Mouse (Mus musculus) C2C12 (cell line): ENCODE measurements around the gene Inpp5k. TPM values are rescaled to one million over a fixed set of nuclear protein-coding genes. Genes with fewer than 3 reads are reported as not detected.

ENCODE experiments used
- H3K27me3 ChIP-seq: one replicate; pipeline ENCODE4 v1.6.1; 2011; ENCODE audit not compliant: control insufficient read depth, insufficient read depth, insufficient read length
- H3K36me3 ChIP-seq: one replicate; pipeline ENCODE4 v1.6.1; 2011; ENCODE audit not compliant: control insufficient read depth, insufficient read depth
- H3K4me3 ChIP-seq: one replicate; pipeline ENCODE4 v1.5.1; 2011; ENCODE audit warnings: mild to moderate bottlenecking, control low read depth; ENCODE audit not compliant: poor library complexity, insufficient read depth, severe bottlenecking
- H3K79me2 ChIP-seq: one replicate; pipeline ENCODE4 v1.6.1; 2011; ENCODE audit not compliant: control insufficient read depth, insufficient read depth
- H3K79me3 ChIP-seq: one replicate; pipeline ENCODE4 v1.6.1; 2011; ENCODE audit warnings: low read depth, control low read depth
- H3ac ChIP-seq: one replicate; pipeline ENCODE3; 2011; ENCODE audit warnings: low read depth; ENCODE audit not compliant: control insufficient read depth, insufficient read length
- CEBPB ChIP-seq: IDR thresholded peaks from one replicate; pipeline ENCODE4 v1.6.1; 2011; ENCODE audit warnings: low read depth, mild to moderate bottlenecking, control low read depth, moderate library complexity
- CTCF ChIP-seq: IDR thresholded peaks from one replicate; pipeline ENCODE4 v1.5.1; 2011; ENCODE audit not compliant: control insufficient read depth, insufficient read depth, insufficient read length
- FOSL1 ChIP-seq: IDR thresholded peaks from one replicate; pipeline ENCODE4 v1.8.0; 2011; ENCODE audit warnings: mild to moderate bottlenecking, low read length; ENCODE audit not compliant: poor library complexity, insufficient read depth, severe bottlenecking
- MAX ChIP-seq: IDR thresholded peaks from one replicate; pipeline ENCODE4 v1.6.1; 2011; ENCODE audit warnings: mild to moderate bottlenecking, control low read depth
- MYOD1 ChIP-seq: IDR thresholded peaks from one replicate; pipeline ENCODE4 v1.6.1; 2011; ENCODE audit warnings: low read depth; ENCODE audit not compliant: control insufficient read depth, insufficient read length
- MYOG ChIP-seq: IDR thresholded peaks from one replicate; pipeline ENCODE4 v1.6.1; 2011; ENCODE audit not compliant: control insufficient read depth, insufficient read length; ENCODE audit errors: extremely low read depth
- USF1 ChIP-seq: IDR thresholded peaks from one replicate; pipeline ENCODE4 v1.6.1; 2011; ENCODE audit warnings: low read depth, mild to moderate bottlenecking, control low read depth, moderate library complexity
- polyA plus RNA-seq: library from polyadenylated mRNA; unstranded; fragments of >200 nt; fragmentation: generic; extraction: Trizol; gene quantifications from one replicate; pipeline ENCODE4 v1.2.1, GENCODE M21; 2012; ENCODE audit warnings: missing spikeins

The Inpp5k gene
- polyA plus RNA-seq, 1 experiment: 8.9 TPM

DNA sequence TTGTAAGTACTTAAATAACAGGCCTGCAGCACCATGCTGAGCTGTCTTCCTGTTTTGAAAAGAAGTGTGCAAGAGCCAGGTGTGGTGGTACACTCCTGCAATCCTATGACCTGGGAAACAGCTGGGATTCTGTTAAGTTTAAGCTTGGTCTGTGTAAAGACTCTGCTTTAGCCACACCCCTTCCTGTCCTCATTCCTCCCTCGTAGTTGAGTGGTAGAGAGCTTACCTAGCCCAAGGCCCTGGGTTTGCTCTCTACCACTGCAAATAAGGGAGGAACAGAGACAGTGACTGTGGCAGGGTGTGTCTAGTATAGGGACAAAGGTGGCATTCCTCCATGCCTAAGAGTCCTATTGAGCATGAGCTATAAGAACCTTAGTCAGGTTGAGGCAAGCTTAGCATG is 25.5 kb upstream of the Inpp5k start:
- H3K27me3 ChIP-seq: no peaks in the 10 kb centered on the region
- H3ac ChIP-seq: no peak overlapping the region
- no peak for TF ChIP-seq USF1
- no peak for TF ChIP-seq FOSL1
- TF ChIP-seq CTCF: no peak
- TF ChIP-seq MYOD1: no peak
- no peak for TF ChIP-seq MAX
- no peak for TF ChIP-seq MYOG
- no peak for TF ChIP-seq CEBPB
- H3K79me3 ChIP-seq: peaks cover 1% of the 10 kb centered on the region
- H3K36me3 ChIP-seq: peaks cover 80% of the 10 kb centered on the region
- H3K79me2 ChIP-seq: no peaks in the 10 kb centered on the region
- H3K4me3 ChIP-seq: no peak overlapping the region

- Histone ChIP-seq H3K4me3 (no peak overlapping the region), H3ac (no peak overlapping the region), H3K36me3 (peaks cover 78% of the 10 kb centered on the region), H3K27me3 (no peaks in the 10 kb centered on the region), H3K79me2 (no peaks in the 10 kb centered on the region), H3K79me3 (peaks cover 1% of the 10 kb centered on the region)
- no peak for TF ChIP-seq MYOG
- no peak for TF ChIP-seq CTCF
- no peak for TF ChIP-seq FOSL1
- no peak for TF ChIP-seq CEBPB
- no peak for TF ChIP-seq USF1
- TF ChIP-seq MAX: no peak
- TF ChIP-seq MYOD1: no peak
These were observed 22.0 kb upstream of the Inpp5k start for GRCm38 (mm10) chr11:75608776-75609175.

GRCm38 (mm10) chr11:75610021-75610420 is 20.8 kb upstream of the Inpp5k start:
- Histone ChIP-seq H3K36me3 (peaks cover 77% of the 10 kb centered on the region), H3K79me2 (no peaks in the 10 kb centered on the region), H3K79me3 (peaks cover 1% of the 10 kb centered on the region), H3K27me3 (no peaks in the 10 kb centered on the region), H3ac (no peak overlapping the region), H3K4me3 (no peak overlapping the region)
- TF ChIP-seq CTCF (no peak), MYOG (no peak), MAX (no peak), CEBPB (no peak), USF1 (no peak), MYOD1 (no peak), FOSL1 (no peak)

DNA sequence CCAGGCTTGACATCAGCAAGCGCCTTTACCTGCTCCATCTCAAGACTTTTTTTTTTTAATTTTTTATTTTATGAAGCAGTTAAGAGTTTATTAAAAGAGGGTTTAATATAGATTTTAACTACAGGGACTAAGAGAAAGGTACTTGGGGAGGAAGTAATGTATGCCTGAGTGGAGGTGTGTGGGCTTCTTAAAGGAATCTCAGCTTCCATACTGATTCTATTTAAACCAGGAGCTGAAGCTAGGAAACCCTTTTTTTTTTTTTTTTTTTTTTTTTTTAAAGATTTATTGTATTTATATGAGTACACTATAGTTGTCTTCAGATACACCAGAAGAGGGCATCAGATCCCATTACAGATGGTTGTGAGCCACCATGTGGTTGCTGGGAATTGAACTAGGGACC is 16.0 kb upstream of the Inpp5k start:
- peaks cover 79% of the 10 kb centered on the region for H3K36me3 ChIP-seq

GRCm38 (mm10) chr11:75615556-75615955 is 15.2 kb upstream of the Inpp5k start:
- Histone ChIP-seq H3ac (no peak overlapping the region), H3K79me2 (no peaks in the 10 kb centered on the region), H3K4me3 (no peak overlapping the region), H3K79me3 (peaks cover 1% of the 10 kb centered on the region), H3K27me3 (no peaks in the 10 kb centered on the region), H3K36me3 (peaks cover 77% of the 10 kb centered on the region)
- TF ChIP-seq MAX (no peak), FOSL1 (no peak), CEBPB (no peak), CTCF (no peak), MYOG (no peak), USF1 (no peak), MYOD1 (no peak)

More for the DNA sequence above, 16.0 kb upstream of the Inpp5k start:
- TF ChIP-seq CTCF (no peak), FOSL1 (no peak), MYOG (no peak)
- H3K4me3 ChIP-seq: no peak overlapping the region
- no peaks in the 10 kb centered on the region for H3K79me2 ChIP-seq
- no peaks in the 10 kb centered on the region for H3K27me3 ChIP-seq
- no peak overlapping the region for H3ac ChIP-seq
- peaks cover 1% of the 10 kb centered on the region for H3K79me3 ChIP-seq

- H3K36me3 ChIP-seq: peaks cover 75% of the 10 kb centered on the region
- no peaks in the 10 kb centered on the region for H3K79me2 ChIP-seq
- no peak overlapping the region for H3ac ChIP-seq
- H3K27me3 ChIP-seq: no peaks in the 10 kb centered on the region
- no peak overlapping the region for H3K4me3 ChIP-seq
- H3K79me3 ChIP-seq: peaks cover 2% of the 10 kb centered on the region
- peak; percentile 10 for TF ChIP-seq CTCF
- TF ChIP-seq MYOD1: no peak
- TF ChIP-seq CEBPB: no peak
- no peak for TF ChIP-seq MYOG
These were observed 11.7 kb upstream of the Inpp5k start for GRCm38 (mm10) chr11:75619133-75619532.
